Mouse (Mus musculus) left cerebral cortex, postnatal 4 days (tissue): ENCODE measurements around the gene Gm8229. TPM values are rescaled to one million over a fixed set of nuclear protein-coding genes. Genes with fewer than 3 reads are reported as not detected.
"Not testable (repeated sequence)": the region's sequence is repeated elsewhere in the genome, so short reads cannot be mapped to it uniquely, and the experiment has no call there.

Experiments
- DNase-seq: peaks from one replicate; pipeline ENCODE4 v3.0.0-alpha.2; 2022
- intact Hi-C: fragments of 180-260 bp; cut with DNase I; formaldehyde crosslinking; loops from one replicate; pipeline ENCODE4 v1.15.1; 2025
- total RNA-seq, 2 experiments: library from RNA; stranded (reverse); gene quantifications; 2 replicates each; pipeline ENCODE4 v1.2.3; 2021

Gm8229 gene
- not detected for total RNA-seq

DNA sequence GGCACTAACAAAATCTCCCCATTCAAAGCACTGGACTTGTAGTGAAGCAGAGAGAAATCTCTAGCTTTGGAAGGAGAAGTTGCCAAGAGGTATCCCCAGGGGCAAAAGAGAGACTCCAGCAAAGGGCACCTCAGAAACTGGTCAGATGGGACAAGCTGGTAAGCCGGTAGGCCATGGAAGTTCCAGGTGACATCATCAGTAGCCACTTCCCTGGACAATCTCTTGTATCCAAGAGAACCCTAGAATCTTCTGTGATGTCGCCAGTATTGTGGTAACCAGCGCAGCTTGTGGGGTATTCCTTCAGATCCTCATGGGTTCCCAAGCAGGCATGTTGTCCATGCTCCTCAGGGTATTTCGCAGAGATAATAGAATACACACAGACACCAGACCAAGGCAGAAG, at the start of gene Gm8229:
Gene Gm8229, plus strand, starts transcription at position 301 of the 400 bp plus-strand sequence.
- intact Hi-C loops, DNase-seq: not testable (repeated sequence)

DNA sequence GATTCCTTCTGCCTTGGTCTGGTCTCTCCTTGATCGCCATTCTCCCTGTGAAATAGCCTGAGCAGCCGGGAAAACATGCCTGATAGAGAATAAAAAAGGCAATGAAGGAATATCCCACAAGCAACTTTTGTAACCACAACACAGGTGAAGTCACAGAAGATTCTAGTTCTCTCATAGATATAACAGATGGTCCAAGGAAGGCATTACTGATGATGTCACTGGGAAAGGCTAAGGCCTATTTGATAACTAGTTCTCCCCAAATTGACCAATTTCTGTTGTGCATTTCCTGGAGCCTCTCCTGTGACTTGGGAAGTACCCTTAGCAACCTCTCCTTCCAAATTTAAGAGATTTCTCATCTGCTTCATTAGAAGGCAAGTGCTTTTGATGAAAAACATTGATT, 26.7 kb upstream of the Gm8229 start, which contains the start of gene Gm5930:
Gene Gm5930, minus strand, starts transcription at position 101 of the 400 bp plus-strand sequence.
- DNase-seq, intact Hi-C loops: not testable (repeated sequence)

DNA sequence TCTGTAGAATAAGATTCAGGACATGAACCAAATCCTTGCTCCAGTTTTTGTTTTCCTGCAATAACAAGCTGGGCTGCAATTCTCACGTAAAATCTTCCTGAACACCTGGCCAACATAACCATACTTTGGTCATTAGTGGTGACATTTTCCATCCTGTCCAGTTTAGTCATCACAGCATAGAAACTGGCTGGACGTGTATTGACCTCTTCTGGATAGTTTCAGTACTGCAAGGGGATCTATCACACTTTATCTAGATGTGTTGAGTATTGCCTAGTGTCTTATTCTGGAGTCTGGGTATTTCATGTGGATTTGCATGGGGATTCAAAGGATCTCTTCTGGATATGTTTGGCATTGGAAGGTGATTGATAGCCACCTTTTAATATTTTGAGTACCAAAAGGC, 3.7 kb upstream of the Gm8229 start:
- DNase-seq, intact Hi-C loops: not testable (repeated sequence)

DNA sequence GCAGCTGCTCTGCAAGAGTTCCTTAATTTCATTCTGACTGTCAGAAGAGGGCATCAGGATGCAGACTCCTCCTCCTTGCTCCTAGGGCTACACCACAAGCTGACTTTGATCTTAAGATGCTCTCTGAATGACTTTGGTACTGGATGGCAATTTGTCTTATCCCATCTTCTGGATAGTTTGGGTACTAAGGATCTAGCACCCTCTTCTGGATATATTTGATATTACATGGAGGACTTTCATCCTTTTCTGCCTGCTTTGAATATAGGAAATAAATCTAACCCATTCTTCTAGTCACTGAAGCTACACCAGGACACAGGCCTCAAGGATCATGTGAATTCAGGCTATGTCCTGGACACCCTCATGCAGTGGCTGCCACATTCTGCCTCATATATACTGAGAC, 2.9 kb upstream of the Gm8229 start:
- intact Hi-C loops, DNase-seq: not testable (repeated sequence)

DNA sequence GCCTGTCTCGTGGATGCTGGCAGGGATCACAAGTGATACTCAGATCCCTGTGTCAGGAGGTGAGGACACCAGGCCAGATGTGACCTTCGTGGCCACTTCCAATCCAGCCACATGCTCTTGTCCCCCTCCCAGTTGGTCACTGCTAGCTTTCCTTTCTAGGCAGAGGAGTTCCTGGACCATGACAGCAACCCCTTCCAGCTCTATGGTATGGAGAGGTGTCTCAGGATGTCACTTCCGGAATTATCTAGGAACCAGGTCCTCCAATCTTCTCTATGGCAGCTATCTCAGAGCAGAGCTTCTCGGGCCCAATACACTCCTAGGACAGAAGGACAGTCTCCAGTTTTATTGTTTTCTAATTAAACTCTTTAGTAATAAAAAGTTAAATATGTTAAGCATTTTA, 19.1 kb downstream of the Gm8229 start:
- intact Hi-C loops, DNase-seq: not testable (repeated sequence)

DNA sequence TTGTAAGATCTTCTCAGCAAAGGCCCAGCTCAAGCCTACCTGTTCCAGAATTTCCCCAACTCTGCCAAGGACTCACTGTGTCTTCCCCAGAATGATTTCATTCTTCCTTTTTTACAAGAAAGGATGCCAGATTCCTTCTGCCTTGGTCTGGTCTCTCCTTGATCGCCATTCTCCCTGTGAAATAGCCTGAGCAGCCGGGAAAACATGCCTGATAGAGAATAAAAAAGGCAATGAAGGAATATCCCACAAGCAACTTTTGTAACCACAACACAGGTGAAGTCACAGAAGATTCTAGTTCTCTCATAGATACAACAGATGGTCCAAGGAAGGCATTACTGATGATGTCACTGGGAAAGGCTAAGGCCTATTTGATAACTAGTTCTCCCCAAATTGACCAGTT, 45.4 kb downstream of the Gm8229 start, which contains the start of gene Gm3371:
Gene Gm3371, minus strand, starts transcription at position 101 of the 400 bp plus-strand sequence.
- intact Hi-C loops, DNase-seq: not testable (repeated sequence)

Other genes starting within 250 kb of the Gm8229 start
- gene Gm3327, start 241.5 kb upstream of the Gm8229 start, total RNA-seq: not detected
- not detected for gene Gm8212, start 167.7 kb upstream of the Gm8229 start, total RNA-seq
- gene 4930503E14Rik, start 152.1 kb upstream of the Gm8229 start, total RNA-seq: not detected
- gene Gm8220, start 79.8 kb upstream of the Gm8229 start, total RNA-seq: not detected
- gene Gm5930, start 26.8 kb upstream of the Gm8229 start, total RNA-seq: not detected
- gene Gm3371, start 45.3 kb downstream of the Gm8229 start, total RNA-seq: not detected
- not detected for gene Gm8232, start 68.3 kb downstream of the Gm8229 start, total RNA-seq
- gene BC061237, start 127.1 kb downstream of the Gm8229 start, total RNA-seq: not detected
- gene Gm17093, start 152.9 kb downstream of the Gm8229 start, total RNA-seq: not detected
- not detected for gene Gm8247, start 217.8 kb downstream of the Gm8229 start, total RNA-seq